Mouse (Mus musculus) megakaryocyte, embryonic 14.5 days (primary cell): ENCODE data around the gene Sptbn1.

ENCODE experiments used
- FLI1 ChIP-seq: IDR thresholded peaks from 2 replicates; pipeline ENCODE4 v1.6.1; 2012; ENCODE audit warnings: low read length, inconsistent platforms, mixed read lengths
- GATA1 ChIP-seq: IDR thresholded peaks from 3 replicates; pipeline ENCODE4 v1.6.1; 2012; ENCODE audit warnings: mixed read lengths, low read length, inconsistent platforms, borderline replicate concordance

- TF ChIP-seq GATA1 (no peak), FLI1 (no peak)
Observed at GRCm38 (mm10) chr11:30175623-30176022, 92.4 kb downstream of the Sptbn1 start.
